Mouse (Mus musculus): Measurements from ENCODE around the gene Ajm1.

DNA sequence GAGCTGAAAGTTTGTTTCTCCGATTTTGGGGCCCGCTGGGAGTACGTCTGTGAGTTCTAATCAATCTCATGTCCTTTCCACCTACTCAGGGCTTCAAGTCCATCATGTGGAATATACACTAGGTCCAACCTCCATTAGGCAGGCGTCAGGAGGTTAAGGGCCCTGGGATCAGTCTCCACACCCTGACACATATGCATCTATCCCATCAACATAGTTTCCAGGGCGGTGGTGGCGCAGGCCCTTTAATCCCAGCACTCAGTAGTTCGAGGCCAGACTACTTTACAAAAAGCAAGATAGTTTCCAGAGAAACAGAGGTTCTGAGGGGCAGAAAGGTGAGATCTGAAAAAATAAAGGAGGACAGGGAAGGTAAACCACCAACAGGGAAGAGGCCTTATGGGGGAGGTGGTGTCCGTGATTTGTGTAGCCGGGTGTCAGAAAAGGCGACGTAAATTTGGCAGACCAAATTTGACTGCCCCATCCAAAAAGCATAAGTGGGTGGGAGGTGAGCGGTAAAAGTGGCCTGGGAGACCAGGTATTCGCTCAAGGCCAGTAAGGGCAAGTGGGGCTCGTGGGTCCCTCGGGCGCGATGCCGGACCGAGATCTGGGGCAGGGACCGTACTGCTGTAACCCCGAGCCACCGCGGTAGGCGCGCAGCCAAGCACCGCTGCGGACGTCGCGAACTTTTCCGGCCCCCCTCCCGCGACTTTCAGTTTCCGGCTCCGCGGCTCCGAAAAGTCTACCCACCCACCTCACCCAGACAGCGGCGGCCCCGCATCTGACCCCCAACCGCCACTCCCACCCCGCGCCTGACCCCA, 35.4 kb downstream of the Ajm1 start:
- TF ChIP-seq CTCF (IDR thresholded peaks at IDR 0.05; ENCODE audit: low read depth) (no peak), EP300 (optimal IDR thresholded peaks at IDR 0.05) (no peak)

Data from stomach, postnatal 0 days (tissue).